Mouse (Mus musculus): ENCODE measurements around the gene Adamts12. TPM values are rescaled to one million over a fixed set of nuclear protein-coding genes. Genes with fewer than 3 reads are reported as not detected.

Gene Adamts12
- polyA plus RNA-seq (2015; fragmentation: Nextera tagmentation; extraction: Ambion mirVana), result 0.35 and 0.39 TPM in 2 replicates

- H3K4me3 ChIP-seq (replicated peaks), result peak within 1 kb of the TSS; percentile 31
- ATAC-seq (ENCODE audit: insufficient read depth), result peak; percentile 63
- H3K27me3 ChIP-seq, result no peaks in the 10 kb centered on the region
- no peaks in the 10 kb centered on the region for H3K9me3 ChIP-seq (replicated peaks)
- H3K4me2 ChIP-seq, result peak within 1 kb of the TSS; percentile 51
- H3K9ac ChIP-seq, result no peak within 1 kb of the TSS
- no peaks in the 10 kb centered on the region for H3K4me1 ChIP-seq (replicated peaks)
- H3K27ac ChIP-seq (replicated peaks), result peak within 1 kb of the TSS; percentile 48; the same call in 1 of the 2 replicates
- H3K36me3 ChIP-seq (replicated peaks), result no peaks in the 10 kb centered on the region
- 6% methylated on average over 25 of the region's 25 CpGs for WGBS (ENCODE audit: insufficient replicate concordance)
Measured at GRCm38 (mm10) chr15:11064558-11065411, at the start of gene Adamts12. Gene Adamts12 (plus strand): TSS chr15:11064790.

- no peaks in the 10 kb centered on the region for H3K36me3 ChIP-seq (replicated peaks)
- peaks cover 4% of the 10 kb centered on the region; the same call in 1 of the 2 replicates for H3K4me1 ChIP-seq (replicated peaks)
- H3K9me3 ChIP-seq (replicated peaks), result no peaks in the 10 kb centered on the region
- no peak overlapping the region for H3K9ac ChIP-seq
- H3K27me3 ChIP-seq, result no peaks in the 10 kb centered on the region
- no peak overlapping the region for H3K4me3 ChIP-seq (replicated peaks)
- WGBS (ENCODE audit: insufficient replicate concordance), result 48% methylated on average over 2 of the region's 2 CpGs
- H3K27ac ChIP-seq (replicated peaks), result no peak overlapping the region
- no peak for ATAC-seq (ENCODE audit: insufficient read depth)
- H3K4me2 ChIP-seq, result no peak overlapping the region
Measured at GRCm38 (mm10) chr15:11014931-11015330, 49.7 kb upstream of the Adamts12 start.

GRCm38 (mm10) chr15:11026801-11027561, 37.6 kb upstream of the Adamts12 start:
- H3K27ac ChIP-seq (replicated peaks), result peak overlapping the region; percentile 77
- no peak overlapping the region for H3K4me2 ChIP-seq
- H3K4me3 ChIP-seq (replicated peaks), result no peak overlapping the region
- no peaks in the 10 kb centered on the region for H3K36me3 ChIP-seq (replicated peaks)
- peak; percentile 77 for ATAC-seq (ENCODE audit: insufficient read depth)
- H3K9me3 ChIP-seq (replicated peaks), result no peaks in the 10 kb centered on the region
- no peak overlapping the region for H3K9ac ChIP-seq
- H3K4me1 ChIP-seq (replicated peaks), result no peaks in the 10 kb centered on the region; the same call in 1 of the 2 replicates
- 34% methylated on average over 4 of the region's 4 CpGs for WGBS (ENCODE audit: insufficient replicate concordance)
- no peaks in the 10 kb centered on the region for H3K27me3 ChIP-seq

GRCm38 (mm10) chr15:11030188-11030587, 34.4 kb upstream of the Adamts12 start:
- ATAC-seq (ENCODE audit: insufficient read depth), result peak; percentile 36
- Histone ChIP-seq H3K9ac (no peak overlapping the region), H3K9me3 (replicated peaks) (no peaks in the 10 kb centered on the region), H3K4me2 (no peak overlapping the region), H3K4me1 (replicated peaks) (no peaks in the 10 kb centered on the region; the same call in 1 of the 2 replicates), H3K27ac (replicated peaks) (no peak overlapping the region), H3K27me3 (peaks cover 7% of the 10 kb centered on the region), H3K36me3 (replicated peaks) (no peaks in the 10 kb centered on the region), H3K4me3 (replicated peaks) (no peak overlapping the region)
- 59% methylated on average over 3 of the region's 3 CpGs for WGBS (ENCODE audit: insufficient replicate concordance)

GRCm38 (mm10) chr15:11035947-11036474, 28.6 kb upstream of the Adamts12 start:
- Histone ChIP-seq H3K27me3 (peaks cover 39% of the 10 kb centered on the region), H3K27ac (replicated peaks) (no peak overlapping the region), H3K4me1 (replicated peaks) (0 out of 2 replicates have a peak, but pooled peaks cover 4% of the 10 kb centered on the region), H3K4me2 (peak overlapping the region; percentile 55), H3K36me3 (replicated peaks) (no peaks in the 10 kb centered on the region), H3K9ac (no peak overlapping the region), H3K4me3 (replicated peaks) (peak overlapping the region; percentile 35), H3K9me3 (replicated peaks) (no peaks in the 10 kb centered on the region)
- 7% methylated on average over 34 of the region's 34 CpGs for WGBS (ENCODE audit: insufficient replicate concordance)
- no peak for ATAC-seq (ENCODE audit: insufficient read depth)

GRCm38 (mm10) chr15:11036535-11037375, 27.8 kb upstream of the Adamts12 start:
- 0 out of 2 replicates have a peak, but pooled peaks cover 4% of the 10 kb centered on the region for H3K4me1 ChIP-seq (replicated peaks)
- no peak overlapping the region for H3K27ac ChIP-seq (replicated peaks)
- peak overlapping the region; percentile 55 for H3K4me2 ChIP-seq
- 5% methylated on average over 49 of the region's 49 CpGs for WGBS (ENCODE audit: insufficient replicate concordance)
- H3K36me3 ChIP-seq (replicated peaks), result no peaks in the 10 kb centered on the region
- H3K9me3 ChIP-seq (replicated peaks), result no peaks in the 10 kb centered on the region
- no peak overlapping the region for H3K9ac ChIP-seq
- peaks cover 39% of the 10 kb centered on the region for H3K27me3 ChIP-seq
- no peak for ATAC-seq (ENCODE audit: insufficient read depth)
- H3K4me3 ChIP-seq (replicated peaks), result peak overlapping the region; percentile 35

GRCm38 (mm10) chr15:11037376-11037695, 27.3 kb upstream of the Adamts12 start:
- 6% methylated on average over 8 of the region's 8 CpGs for WGBS (ENCODE audit: insufficient replicate concordance)
- peak overlapping the region; percentile 35 for H3K4me3 ChIP-seq (replicated peaks)
- no peaks in the 10 kb centered on the region for H3K9me3 ChIP-seq (replicated peaks)
- no peak for ATAC-seq (ENCODE audit: insufficient read depth)
- 0 out of 2 replicates have a peak, but pooled peaks cover 4% of the 10 kb centered on the region for H3K4me1 ChIP-seq (replicated peaks)
- peak overlapping the region; percentile 55 for H3K4me2 ChIP-seq
- peaks cover 39% of the 10 kb centered on the region for H3K27me3 ChIP-seq
- no peak overlapping the region for H3K27ac ChIP-seq (replicated peaks)
- no peak overlapping the region for H3K9ac ChIP-seq
- H3K36me3 ChIP-seq (replicated peaks), result no peaks in the 10 kb centered on the region

- H3K27ac ChIP-seq (replicated peaks), result no peak within 1 kb of the TSS
- H3K9me3 ChIP-seq (replicated peaks), result no peaks in the 10 kb centered on the region
- H3K4me1 ChIP-seq (replicated peaks), result 0 out of 2 replicates have a peak, but pooled peaks cover 4% of the 10 kb centered on the region
- peaks cover 39% of the 10 kb centered on the region for H3K27me3 ChIP-seq
- ATAC-seq (ENCODE audit: insufficient read depth), result no peak
- peak within 1 kb of the TSS; percentile 35 for H3K4me3 ChIP-seq (replicated peaks)
- 5% methylated on average over 16 of the region's 16 CpGs for WGBS (ENCODE audit: insufficient replicate concordance)
- no peaks in the 10 kb centered on the region for H3K36me3 ChIP-seq (replicated peaks)
- no peak within 1 kb of the TSS for H3K9ac ChIP-seq
- peak within 1 kb of the TSS; percentile 55 for H3K4me2 ChIP-seq
Measured at GRCm38 (mm10) chr15:11037711-11038110, 26.9 kb upstream of the Adamts12 start, which contains the start of gene Rxfp3. Gene Rxfp3 (minus strand): TSS chr15:11037991.

- H3K4me1 ChIP-seq (replicated peaks), result 0 out of 2 replicates have a peak, but pooled peaks cover 4% of the 10 kb centered on the region
- H3K9ac ChIP-seq, result no peak overlapping the region
- H3K36me3 ChIP-seq (replicated peaks), result no peaks in the 10 kb centered on the region
- H3K9me3 ChIP-seq (replicated peaks), result no peaks in the 10 kb centered on the region
- no peak for ATAC-seq (ENCODE audit: insufficient read depth)
- WGBS (ENCODE audit: insufficient replicate concordance), result 4% methylated on average over 12 of the region's 12 CpGs
- no peak overlapping the region for H3K27ac ChIP-seq (replicated peaks)
- H3K27me3 ChIP-seq, result peaks cover 39% of the 10 kb centered on the region
- no peak overlapping the region for H3K4me3 ChIP-seq (replicated peaks)
- no peak overlapping the region for H3K4me2 ChIP-seq
Measured at GRCm38 (mm10) chr15:11038476-11038875, 26.1 kb upstream of the Adamts12 start.

GRCm38 (mm10) chr15:11040067-11040466, 24.5 kb upstream of the Adamts12 start:
- H3K4me3 ChIP-seq (replicated peaks), result no peak overlapping the region
- no peak overlapping the region for H3K9ac ChIP-seq
- H3K27ac ChIP-seq (replicated peaks), result no peak overlapping the region
- H3K4me2 ChIP-seq, result no peak overlapping the region
- no peaks in the 10 kb centered on the region for H3K36me3 ChIP-seq (replicated peaks)
- 29% methylated on average over 5 of the region's 5 CpGs for WGBS (ENCODE audit: insufficient replicate concordance)
- H3K27me3 ChIP-seq, result peaks cover 33% of the 10 kb centered on the region
- H3K9me3 ChIP-seq (replicated peaks), result no peaks in the 10 kb centered on the region
- ATAC-seq (ENCODE audit: insufficient read depth), result no peak
- 0 out of 2 replicates have a peak, but pooled peaks cover 4% of the 10 kb centered on the region for H3K4me1 ChIP-seq (replicated peaks)
